Mouse (Mus musculus) thymus, adult 2 months (tissue): ENCODE results near the gene Gm45716.

ENCODE experiments used
- CTCF ChIP-seq: fragments of 200-500 bp; IDR thresholded peaks from 2 replicates; pipeline ENCODE4 v1.5.1; 2012; ENCODE audit warnings: mild to moderate bottlenecking, control low read depth, low read length, moderate library complexity, borderline replicate concordance; ENCODE audit not compliant: control insufficient read depth, poor library complexity, insufficient read depth; ENCODE audit errors: extremely low read depth
- POLR2A ChIP-seq: fragments of 200-500 bp; IDR thresholded peaks from 2 replicates; pipeline ENCODE4 v1.6.1; 2012; ENCODE audit warnings: mild to moderate bottlenecking, low read length, control low read depth, moderate library complexity; ENCODE audit not compliant: control insufficient read depth, poor library complexity, insufficient read depth; ENCODE audit errors: extremely low read depth

- TF ChIP-seq CTCF = no peak
- no peak for TF ChIP-seq POLR2A
These were observed 105.3 kb downstream of the Gm45716 start for GRCm38 (mm10) chr11:90292766-90293165.
